Mouse (Mus musculus) frontal cortex, postnatal 25 days (tissue): ENCODE measurements around the gene Aftph.
A peak's percentile ranks its signal among the peaks of the same experiment; 100 is the strongest.

Source experiments
- DNase-seq, 2 experiments: peaks; one replicate each; pipeline ENCODE4 v3.0.0; 2022; ENCODE audit warnings: low spot score in 2 of 2

The Aftph gene

DNA sequence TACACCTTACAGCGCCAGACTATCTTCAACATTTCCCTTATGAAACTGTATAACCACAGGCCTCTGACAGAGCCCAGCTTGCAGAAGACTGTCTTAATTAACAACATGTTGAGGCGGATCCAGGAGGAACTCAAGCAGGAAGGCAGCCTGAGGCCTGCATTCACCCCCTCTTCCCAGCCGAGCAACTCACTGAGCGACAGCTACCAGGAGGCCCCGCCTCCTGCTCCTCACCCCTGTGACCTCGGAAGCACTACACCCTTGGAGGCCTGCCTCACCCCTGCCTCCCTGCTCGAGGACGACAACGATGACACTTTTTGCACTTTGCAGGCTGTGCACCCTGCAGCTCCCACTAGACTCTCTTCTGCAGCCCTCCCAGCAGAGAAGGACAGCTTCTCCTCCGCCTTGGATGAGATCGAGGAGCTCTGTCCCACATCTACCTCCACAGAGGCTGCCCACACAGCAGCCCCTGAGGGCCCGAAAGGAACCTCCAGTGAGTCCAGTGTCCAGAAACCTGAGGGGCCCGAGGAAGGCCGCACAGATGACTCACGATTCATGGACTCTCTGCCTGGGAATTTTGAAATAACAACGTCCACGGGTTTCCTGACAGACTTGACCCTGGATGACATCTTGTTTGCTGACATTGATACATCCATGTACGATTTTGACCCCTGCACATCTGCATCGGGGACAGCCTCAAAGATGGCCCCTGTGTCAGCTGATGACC is 93.3 kb downstream of the Aftph start:
- DNase-seq: no peak

DNA sequence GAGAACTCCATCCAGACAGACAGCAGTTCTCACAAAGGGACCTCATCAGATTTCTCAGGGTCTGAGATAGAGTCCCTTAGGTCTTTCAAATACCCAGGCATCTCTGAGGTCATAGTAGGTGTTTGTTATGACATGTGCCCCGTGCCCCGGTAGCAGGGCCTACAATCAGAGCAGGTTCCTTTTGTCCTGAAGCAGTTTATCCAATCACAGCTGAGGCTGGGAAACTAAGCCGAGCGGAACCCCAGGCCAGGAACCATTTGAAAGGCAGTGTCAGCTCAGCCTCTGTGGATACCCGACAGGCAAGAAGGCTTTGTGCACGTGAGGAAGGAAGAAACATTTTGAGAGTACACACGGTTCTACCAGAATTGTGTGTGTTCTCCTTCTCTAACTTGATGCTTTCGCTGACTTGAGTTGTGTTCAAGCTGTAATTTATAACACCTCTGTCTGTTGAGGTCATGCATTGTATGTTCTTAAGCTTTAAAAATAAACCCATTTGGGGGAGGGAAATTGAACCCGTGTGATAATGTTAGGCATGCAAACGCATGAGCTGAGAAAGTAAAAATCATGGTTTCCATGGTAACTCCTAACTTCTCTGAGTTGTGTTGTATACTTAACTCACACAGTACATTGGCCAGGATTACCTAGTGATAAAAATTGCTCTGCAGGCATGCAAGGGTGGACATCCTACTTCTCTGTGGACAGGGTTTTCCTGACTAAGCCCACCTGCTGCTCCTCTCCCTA is 94.2 kb downstream of the Aftph start:
- no peak for DNase-seq

DNA sequence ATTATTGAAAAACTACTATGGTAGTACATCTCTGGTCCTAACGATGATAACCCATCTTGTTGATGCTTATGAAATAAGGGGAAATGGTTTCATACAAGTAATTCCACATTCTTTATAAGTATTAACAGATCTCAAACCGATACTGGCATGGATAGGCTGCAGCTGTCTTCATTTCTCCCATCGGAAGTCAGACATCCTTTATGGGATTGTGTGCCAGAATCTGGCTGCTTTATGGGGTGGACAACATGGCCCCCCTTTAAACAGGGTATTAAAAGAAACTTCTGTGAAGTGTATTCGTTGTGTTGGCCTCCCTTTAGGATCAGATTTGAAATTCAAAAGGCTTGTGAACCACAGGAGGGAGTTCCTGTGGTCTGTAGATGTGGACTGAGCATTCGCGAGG is 95.2 kb downstream of the Aftph start:
- DNase-seq: no peak

DNA sequence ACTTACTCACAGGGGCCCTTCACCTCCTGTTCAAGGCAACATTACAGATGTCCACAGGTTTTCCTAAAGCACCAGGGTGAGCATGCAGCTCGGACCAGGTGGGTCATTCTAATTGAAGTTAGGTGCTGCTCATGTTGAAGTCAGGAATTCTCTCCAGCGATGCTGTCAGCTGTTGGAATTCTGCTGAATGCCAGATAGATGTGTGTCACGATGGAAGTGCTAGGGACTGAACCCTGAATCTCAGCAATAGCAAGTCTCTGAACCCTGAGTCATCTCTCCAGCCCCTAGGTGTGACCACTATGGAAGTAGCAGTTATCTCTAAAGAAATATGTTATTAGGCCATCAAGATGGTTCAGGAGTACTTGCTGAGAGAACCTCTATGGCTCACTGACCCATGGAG is 95.9 kb downstream of the Aftph start:
- no peak for DNase-seq

DNA sequence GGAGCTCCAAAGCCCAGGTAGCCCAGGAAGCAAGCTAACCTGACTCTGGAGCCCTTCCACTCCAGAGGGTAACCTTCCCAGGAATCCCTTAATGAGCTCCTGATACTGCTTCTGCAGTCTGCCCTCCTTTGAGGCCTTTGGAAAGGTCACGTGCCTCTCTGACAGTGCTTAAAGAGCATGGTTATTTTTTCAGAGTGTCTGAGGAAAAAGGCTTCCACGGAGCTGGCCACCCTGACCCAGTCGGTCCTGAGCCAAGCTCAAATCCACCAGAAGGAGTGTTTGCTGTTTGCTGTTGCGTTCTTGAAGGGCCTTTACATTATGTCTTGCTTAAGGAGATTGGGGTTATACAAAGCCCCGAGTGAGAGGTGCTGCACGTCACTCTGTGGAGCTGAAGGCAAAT is 96.5 kb downstream of the Aftph start:
- DNase-seq: no peak

DNA sequence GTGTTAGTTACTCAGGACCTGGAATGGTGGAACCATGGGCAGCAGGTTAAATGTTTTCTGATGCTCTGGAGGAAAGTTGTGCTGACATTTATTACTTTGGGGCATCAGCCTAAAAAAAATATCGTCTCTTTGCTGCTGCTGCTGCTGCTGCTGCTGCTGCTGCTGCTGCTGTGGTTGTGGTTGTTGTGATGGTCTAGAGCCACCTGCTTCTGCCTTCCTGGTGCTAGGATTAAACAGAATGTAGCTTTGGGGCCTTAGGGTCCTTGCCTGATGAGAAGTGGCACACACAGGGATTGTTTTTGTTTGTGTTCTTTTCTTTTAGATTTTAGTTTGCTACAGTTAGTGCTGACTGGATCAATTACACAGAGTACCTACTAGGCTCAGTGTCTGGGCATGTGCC is 97.2 kb downstream of the Aftph start:
- no peak for DNase-seq

DNA sequence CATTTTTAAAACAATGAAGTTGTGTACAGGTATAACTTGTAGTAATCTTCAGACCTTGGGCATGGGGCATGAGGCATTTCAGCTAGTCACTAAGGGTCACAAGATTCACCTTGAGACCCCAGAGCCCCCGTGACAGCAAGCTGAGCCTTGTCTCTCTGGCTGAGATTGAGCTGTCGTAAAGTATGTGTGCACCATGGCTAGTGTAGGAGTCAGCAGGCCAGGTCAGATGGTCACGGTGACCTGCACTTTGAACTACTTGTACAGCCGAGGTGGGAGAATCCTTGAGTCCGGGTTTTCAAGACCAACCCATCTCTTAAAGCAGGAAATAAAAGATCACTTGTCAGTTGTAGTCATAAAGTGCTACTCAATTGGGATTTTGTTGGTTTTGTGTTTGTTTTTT is 98.2 kb downstream of the Aftph start:
- no peak for DNase-seq

DNA sequence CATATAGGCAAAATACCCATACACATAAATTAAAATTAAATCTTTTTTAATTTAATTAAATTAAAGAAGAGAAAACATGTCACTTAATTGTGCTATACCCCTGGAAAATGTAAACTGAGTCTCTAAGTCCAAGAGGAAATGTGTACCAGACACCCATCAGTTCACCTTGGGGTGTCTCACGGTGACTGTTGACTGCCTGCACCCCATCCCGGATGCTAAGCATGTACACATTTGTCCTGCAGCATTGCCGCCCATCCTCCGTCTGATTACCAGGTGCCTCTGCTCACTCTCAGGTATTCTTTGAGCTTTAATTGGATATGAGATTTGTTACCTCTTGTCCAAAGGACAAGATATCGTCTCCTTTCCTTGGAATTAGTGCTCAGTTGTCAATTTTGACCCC is 99.1 kb downstream of the Aftph start:
- no peak for DNase-seq

DNA sequence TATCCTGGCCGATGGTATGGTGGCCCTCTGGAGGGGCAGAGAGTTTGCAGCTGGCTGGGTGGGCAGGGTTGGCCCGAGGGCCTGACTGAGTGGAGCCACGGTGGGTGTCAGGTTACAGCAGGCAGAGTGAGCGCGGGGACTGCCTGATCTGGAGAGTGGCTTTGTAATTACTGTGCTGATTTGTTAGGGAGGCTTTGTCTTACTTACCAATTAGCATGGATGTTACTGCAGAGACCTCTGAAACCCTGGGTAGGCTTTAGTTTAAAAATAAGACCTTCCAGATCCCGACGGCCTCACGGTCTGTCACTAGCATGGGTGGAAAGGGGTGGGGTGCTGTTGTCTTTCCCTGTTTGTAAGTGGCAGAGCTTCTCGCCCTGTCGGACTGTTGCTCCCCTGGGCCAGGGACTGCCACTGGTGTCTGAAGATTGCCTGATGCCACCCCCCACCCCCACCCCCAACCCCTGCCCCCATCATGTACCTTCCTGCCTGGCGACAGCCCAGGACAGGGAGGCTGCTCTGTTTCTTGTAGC is 101.4 kb downstream of the Aftph start:
- DNase-seq: no peak

DNA sequence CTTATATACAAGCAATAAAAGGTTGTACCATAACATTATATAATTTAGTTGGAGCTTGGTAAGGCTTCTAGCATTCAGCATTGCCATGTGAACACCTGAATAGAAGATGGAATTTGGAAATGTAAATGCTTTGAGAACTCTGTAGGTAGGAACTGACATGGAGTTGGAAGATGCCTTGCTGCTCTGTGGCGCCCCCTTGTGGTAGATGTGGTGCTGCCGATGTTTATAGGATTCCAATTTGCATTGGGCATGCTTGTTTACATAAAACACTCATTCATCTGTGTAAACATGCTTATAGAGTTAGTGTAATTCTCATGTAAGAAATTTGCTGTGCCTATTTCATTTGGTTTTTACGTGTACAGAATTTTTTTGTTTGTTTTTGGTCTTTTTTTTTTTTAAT is 102.5 kb downstream of the Aftph start:
- DNase-seq: peak; percentile 57 to 68

DNA sequence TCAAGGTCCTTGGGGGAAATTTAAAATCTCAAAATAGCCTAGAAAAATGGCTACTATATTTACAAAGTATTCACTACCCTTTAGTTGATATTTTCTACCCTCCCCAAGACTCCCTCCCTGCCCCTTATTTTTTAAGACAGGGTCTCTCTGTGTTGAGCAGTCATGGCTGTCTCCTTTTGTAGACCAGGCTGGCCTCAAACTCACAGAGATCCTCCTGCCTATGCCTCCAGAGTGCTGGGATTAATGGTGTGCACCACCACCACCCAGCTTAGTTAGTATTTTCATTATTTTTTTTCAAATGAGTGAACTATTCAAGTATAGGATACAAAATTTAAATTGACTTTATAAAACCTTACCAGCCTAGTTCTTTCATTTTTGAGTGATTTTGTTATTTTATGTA is 104.3 kb downstream of the Aftph start:
- no peak for DNase-seq

DNA sequence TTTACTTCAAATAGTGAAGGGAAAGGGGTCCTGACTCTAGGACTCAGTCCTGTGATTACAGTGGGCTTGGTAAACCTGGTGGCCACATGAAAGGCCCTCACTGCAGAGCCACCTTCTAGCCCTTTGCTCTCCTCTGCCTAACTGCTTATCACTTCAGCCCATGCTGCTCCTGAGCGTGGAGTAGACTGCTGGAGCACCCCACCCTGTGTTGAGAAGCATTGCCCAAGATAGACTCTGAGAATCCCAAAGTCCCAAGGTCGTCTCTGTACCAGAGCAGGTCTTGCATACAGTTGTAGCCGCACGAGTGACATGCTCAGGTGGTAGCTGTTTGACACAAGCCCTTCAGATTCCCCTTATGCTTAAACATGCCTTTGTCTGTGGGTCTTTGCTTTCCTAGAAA is 105.3 kb downstream of the Aftph start:
- DNase-seq: no peak

DNA sequence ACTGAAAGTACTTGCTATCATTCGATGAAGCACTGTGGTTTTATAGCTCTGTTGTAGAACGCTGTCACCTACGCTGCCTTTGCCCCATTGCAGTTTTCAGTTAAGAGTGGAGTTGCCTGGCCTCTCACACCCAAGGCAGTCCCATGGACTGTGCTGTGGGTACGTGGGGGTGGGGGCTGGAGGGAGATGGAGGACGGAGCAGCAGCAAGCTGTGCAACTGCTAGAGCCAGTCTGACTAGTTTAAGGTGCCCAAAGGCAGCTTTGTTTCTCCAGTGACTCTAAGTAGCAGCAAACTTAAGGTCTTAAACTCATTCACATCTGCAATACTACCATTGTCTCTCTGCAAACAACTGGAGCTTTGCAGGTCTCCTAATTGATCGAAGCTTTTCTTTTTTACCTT is 105.7 kb downstream of the Aftph start:
- DNase-seq: no peak
